Mouse (Mus musculus) skeletal muscle tissue, adult 2 months (tissue): ENCODE data around the gene Ccdc22.

ENCODE experiments used
- DNase-seq: peaks from one replicate; pipeline ENCODE4 v3.0.0-alpha.2; 2012; ENCODE audit warnings: low read depth, low spot score

Ccdc22 gene

DNA sequence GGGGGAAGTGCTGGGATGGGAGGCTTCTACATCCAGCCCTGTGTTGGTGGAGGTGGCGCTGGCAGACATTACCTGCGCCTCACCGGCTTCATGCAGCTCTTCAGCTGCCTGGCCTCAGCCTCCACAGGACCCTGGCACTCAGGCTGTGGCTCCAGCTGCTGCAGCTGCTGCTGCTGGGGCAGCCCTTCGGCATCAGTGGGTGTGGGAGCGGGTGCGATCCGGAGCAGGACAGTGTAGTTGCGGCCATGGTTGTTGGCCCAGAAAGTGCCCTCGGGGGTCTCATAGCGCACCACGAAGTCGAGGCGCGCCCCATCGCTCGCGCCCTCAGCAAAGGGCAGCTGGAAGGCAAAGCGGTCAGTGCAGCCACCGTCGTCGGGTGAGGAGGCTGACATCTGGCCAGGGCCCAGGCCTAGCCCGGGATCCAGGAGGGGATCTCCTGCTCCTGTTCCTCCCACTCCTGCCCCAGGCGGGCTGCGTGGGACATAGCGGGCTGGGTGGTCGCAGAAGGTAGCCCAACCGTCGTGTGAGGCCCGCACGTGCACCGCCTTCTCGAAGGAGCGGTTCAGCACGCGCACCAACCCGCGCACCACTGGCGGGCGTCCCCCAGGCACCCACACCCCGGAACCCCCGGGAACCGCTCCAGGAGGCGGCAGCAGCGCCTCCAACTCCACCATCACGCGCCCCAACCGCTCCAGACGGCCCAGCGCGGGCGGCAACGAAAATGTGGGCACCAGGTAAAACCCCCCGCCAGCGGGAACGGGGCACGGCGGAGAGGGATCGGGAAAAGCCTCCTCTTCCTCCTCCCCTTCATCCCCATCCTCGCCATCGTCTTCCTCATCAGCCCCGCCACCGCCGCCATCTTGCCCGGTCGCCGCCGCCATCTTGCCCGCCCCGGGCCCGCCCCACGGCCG lies 31.9 kb downstream of the Ccdc22 start, which contains the start of gene Foxp3:
Gene Foxp3, plus strand, starts transcription at position 469 of the 911 bp plus-strand sequence.
- no peak for DNase-seq

DNA sequence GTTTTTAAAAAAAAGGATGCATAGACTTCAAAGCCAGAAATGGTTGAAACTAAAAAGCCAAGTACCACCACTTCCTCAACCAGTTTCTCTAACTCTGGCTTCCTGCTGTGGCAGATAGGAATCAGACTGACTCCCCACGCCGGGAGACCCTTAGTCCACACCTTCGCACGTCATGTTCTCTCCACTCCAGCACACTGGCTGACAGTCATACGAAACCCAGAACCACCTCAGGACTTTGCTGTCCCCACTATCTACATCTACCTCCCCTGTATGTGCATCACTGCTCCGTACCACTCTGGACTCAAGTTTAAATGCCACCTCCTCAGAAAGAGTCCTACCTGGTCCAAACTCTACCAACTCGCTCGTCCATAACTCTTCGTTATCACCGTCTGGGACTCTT lies 32.9 kb downstream of the Ccdc22 start:
- DNase-seq = no peak

DNA sequence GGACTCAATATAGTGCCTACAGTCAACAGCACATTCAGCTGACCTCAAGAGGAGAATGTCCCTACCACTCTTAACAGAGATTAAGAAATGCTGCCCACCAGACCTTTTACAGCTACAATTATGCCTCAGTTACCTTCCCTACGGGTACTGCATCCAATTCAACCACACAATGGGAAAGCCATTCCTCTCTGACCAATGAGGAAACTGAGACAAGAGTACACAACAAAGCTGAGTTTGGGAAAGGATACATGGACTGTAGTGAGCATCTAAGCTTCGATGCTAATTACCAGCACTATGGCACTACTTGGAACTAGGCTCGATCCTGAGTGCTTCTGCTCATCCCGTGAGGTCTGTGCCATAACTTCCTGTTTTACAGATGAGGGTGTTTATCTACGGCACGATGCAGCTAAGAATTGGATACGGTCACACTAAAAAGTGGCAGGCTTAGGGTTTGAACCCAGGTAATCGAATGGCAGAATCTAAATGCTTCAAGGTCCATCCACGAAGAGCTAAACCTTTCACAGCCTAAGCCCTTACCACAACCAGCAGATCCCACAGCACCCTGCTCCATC lies 33.7 kb downstream of the Ccdc22 start:
- DNase-seq = no peak

DNA sequence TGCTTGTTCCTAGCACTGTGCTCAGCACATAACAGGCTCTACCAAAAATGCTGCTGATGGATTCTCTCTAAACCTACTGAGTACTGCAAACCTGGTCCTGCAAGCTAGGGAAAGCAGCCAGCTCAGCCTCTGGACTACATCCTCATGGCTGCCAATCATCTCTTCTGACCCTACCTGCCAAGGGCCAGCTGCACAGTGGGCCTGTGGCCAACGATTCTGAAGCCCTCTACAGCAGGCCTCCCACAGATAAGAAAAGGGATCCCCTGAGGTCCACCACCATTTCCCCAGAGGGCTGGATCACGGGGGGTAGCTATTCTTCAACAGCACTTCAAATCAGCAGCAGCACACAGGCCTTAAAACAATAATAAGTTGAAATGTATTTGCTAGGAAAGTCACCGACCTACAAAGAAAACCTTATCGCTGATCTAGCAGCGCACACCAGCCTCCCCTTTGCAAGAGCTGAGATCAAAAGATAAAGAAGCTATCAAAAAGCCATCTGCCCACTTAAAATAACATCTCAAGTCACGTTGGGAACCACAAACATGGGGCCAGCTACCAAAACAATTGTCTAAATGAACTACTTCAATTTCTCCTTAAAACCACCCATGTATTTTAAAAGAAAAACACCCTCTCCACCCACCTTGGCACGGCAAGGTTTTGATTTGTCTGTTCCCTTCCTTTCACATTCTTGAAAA lies 34.7 kb downstream of the Ccdc22 start:
- no peak for DNase-seq

DNA sequence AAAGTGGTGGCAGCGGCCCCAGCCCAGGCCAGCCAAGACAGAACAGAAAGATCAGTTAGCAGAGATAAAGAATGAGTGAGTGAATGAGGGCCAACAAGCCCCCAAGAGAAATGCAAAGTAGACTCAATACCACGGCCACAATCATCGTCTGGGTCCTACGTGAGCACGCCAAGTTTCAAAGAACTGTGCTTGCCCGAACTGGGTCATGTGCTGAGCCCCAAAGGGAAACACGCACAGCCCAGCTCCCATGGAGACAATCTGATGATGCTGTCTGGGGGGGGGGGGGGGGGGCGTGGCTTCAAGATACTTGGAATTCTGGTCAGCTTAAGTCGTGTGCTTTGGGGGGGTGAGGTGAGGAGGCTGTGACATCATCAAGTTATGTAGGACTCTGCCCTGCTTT lies 37.8 kb downstream of the Ccdc22 start:
- no peak for DNase-seq

DNA sequence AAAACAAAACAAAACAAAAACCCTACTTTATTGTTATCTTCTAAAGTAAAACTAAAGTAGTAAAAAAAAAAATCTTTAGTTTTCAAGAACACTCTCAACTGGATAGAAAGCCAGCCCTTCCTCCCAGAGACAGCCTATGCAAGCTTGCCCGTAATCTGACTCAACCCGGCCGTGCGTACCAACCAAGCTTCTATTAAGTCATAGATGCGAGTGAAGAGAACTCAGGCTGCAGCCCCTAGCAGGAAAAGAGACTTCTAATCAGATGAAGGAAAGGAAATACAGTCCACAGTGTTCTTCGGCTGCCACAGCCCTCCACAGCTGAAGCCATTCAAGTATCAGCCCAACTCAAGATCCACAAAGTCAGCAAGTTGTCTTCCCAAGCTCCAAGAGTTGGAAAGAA lies 39.0 kb downstream of the Ccdc22 start:
- no peak for DNase-seq

DNA sequence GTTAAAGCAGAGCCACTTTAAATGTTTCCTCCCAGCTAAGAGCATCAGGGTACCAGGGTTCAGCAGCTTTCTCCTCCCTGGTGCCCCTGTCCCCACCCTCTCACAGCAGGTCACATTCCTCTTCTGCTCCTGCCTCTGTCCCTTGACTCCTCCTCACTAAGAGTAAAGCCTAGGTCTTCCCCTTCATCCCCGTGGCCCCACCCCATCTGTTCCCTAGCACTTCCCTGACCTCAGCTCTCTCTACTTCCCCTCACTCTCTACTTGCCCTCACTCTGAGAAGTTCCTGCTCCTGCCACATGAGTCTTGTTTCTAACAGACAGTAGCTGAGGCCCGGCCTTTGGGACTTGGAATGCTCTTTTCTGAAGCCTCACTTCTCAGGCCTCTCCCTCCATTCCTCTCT lies 42.2 kb downstream of the Ccdc22 start:
- DNase-seq = no peak

DNA sequence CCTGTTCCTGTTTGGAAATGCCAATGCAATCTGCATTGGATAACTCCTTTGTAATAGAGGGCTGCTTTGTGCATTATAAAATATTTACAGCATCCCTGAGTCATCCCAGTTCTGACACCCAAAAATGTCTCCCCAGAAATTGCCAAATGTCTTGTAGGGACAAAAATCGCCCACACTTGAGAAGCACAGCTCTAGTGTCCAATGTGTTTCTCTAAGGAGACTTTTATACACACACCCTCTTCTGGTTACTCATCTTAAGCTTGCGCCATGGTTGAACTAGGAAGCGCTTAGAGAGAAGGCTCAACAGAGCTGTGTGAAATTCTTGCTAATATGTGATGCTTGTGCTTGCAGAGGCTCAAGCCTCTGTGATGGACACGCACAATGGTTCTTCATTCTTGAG lies 51.8 kb downstream of the Ccdc22 start:
- no peak for DNase-seq
